Mouse (Mus musculus): ENCODE results near the gene Nhlh2.

- TF ChIP-seq CTCF (IDR thresholded peaks at IDR 0.05; ENCODE audit: borderline replicate concordance, insufficient read depth, low read depth, low read length) (no peak), POLR2A (IDR thresholded peaks at IDR 0.05; ENCODE audit: borderline replicate concordance, insufficient read depth, low read length) (no peak)
Observed at GRCm38 (mm10) chr3:102064566-102064965, 54.7 kb downstream of the Nhlh2 start.

All from cerebellum, adult 2 months (tissue).